Mouse (Mus musculus): Measurements from ENCODE around the gene Ppp1r16b.

DNA sequence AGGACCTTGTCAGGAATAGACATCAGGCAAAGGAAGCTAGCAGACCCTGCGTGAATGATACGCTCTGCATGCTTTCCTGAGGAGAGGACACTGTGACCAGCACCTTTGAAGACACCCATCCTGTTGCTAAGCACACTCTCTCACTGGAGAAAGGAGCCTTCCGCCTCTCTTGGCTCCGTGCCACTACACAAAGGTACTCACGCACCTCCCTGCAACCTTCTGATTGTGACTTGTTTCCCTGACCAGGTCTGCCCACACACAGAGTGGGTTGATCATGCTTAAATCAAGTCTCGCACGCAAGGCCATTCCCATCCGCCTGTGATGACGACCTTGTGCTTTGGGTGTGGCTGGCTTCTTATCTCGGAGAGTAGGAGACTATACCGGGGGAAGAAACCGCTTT, 42.9 kb downstream of the Ppp1r16b start:
- no peak for TF ChIP-seq EP300 (IDR thresholded peaks at IDR 0.05)
- TF ChIP-seq CTCF (IDR thresholded peaks at IDR 0.05) = no peak
